Comparison of ENCODE assay signal across 13 mouse cellular contexts in genomic region chr17:75235781-75236180, GRCm38 (mm10).
DNase-seq lines count a peak whose midpoint lies in the region; ATAC-seq lines count a peak whose summit lies in the region.
"Had no signal": no experiment of that assay in that cellular context is flagged by ENCODE, and none has a peak within 500 bp of the region (broad histone marks: within the 10 kb centered on the region; RNA-seq: fewer than 3 reads in every experiment).

No protein-coding gene starts in this region.

- no peaks in the 10 kb centered on the region for H3K27me3 ChIP-seq in intestine, embryonic 14.5 days (replicated peaks; ENCODE audit: control insufficient read depth, insufficient read depth, low read length)
- H3K27me3 ChIP-seq in intestine, embryonic 16.5 days (replicated peaks; ENCODE audit: control insufficient read depth, insufficient read depth, low read length) = no peaks in the 10 kb centered on the region
- H3K27me3 ChIP-seq: forebrain, embryonic 15.5 days; neural tube, embryonic 13.5 days had no signal

- no peaks in the 10 kb centered on the region for H3K4me1 ChIP-seq in intestine, embryonic 14.5 days (replicated peaks; ENCODE audit: control insufficient read depth, insufficient read depth, low read length)
- H3K4me1 ChIP-seq in intestine, embryonic 16.5 days (ENCODE audit: control insufficient read depth, insufficient read depth, low read length) = no peaks in the 10 kb centered on the region
- H3K4me1 ChIP-seq: forebrain, embryonic 15.5 days; midbrain, embryonic 10.5 days; neural tube, embryonic 13.5 days had no signal

- intact Hi-C loops in left cerebral cortex, postnatal 14 days (cut with DNase I) = no loop called here

- H3K27ac ChIP-seq in intestine, embryonic 14.5 days (ENCODE audit: low read depth) = no peak overlapping the region
- H3K27ac ChIP-seq in intestine, embryonic 16.5 days (ENCODE audit: low read length) = no peak overlapping the region
- H3K27ac ChIP-seq: forebrain, embryonic 15.5 days; midbrain, embryonic 10.5 days; neural tube, embryonic 13.5 days had no signal

- H3K9me3 ChIP-seq in intestine, embryonic 14.5 days (ENCODE audit: control insufficient read depth, low read length) = no peaks in the 10 kb centered on the region
- no peaks in the 10 kb centered on the region for H3K9me3 ChIP-seq in intestine, embryonic 16.5 days (ENCODE audit: control insufficient read depth, low read length)
- H3K9me3 ChIP-seq: forebrain, embryonic 15.5 days; midbrain, embryonic 10.5 days; neural tube, embryonic 13.5 days had no signal

- no peaks in the 10 kb centered on the region for H3K36me3 ChIP-seq in intestine, embryonic 14.5 days (ENCODE audit: control insufficient read depth, insufficient read depth, low read length)
- no peaks in the 10 kb centered on the region for H3K36me3 ChIP-seq in intestine, embryonic 16.5 days (ENCODE audit: control insufficient read depth, insufficient read depth, low read length)
- H3K36me3 ChIP-seq: forebrain, embryonic 15.5 days; midbrain, embryonic 10.5 days; neural tube, embryonic 13.5 days had no signal

- no peak overlapping the region for H3K4me3 ChIP-seq in intestine, embryonic 14.5 days (ENCODE audit: low read depth, low read length)
- H3K4me3 ChIP-seq in intestine, embryonic 16.5 days (ENCODE audit: low read length) = no peak overlapping the region
- H3K4me3 ChIP-seq: forebrain, embryonic 15.5 days; midbrain, embryonic 10.5 days; neural tube, embryonic 13.5 days had no signal

- DNase-seq in intestine, embryonic 14.5 days (ENCODE audit: low spot score) = peak; percentile 55
- peak; percentile 40 for DNase-seq in NIH3T3 (ENCODE audit: low read depth)
- DNase-seq in brain, adult 2 months (ENCODE audit: low read depth, low spot score) = peak; percentile 72
- peak; percentile 15 to 27 for DNase-seq in left cerebral cortex, postnatal 14 days (ENCODE audit: low spot score in 2 of 2)
- no peak for DNase-seq in spleen, postnatal 4 days (ENCODE audit: low spot score in 2 of 2)
- DNase-seq: kidney, postnatal 36 days; thymus, postnatal 36 days had no signal

- 60% methylated on average over 3 of the region's 3 CpGs for WGBS in intestine, embryonic 14.5 days
- WGBS in intestine, embryonic 16.5 days = 55% methylated on average over 3 of the region's 3 CpGs

- ATAC-seq in intestine, embryonic 14.5 days (replicated peaks; ENCODE audit: low FRiP score, low TSS enrichment, low read depth) = 0 out of 2 replicates have a peak, but pooled peaks have one; percentile 8
- ATAC-seq in intestine, embryonic 16.5 days = no peak
- ATAC-seq in megakaryocyte, adult 5-6 weeks (ENCODE audit: poor library complexity, severe bottlenecking) = no peak
- ATAC-seq in cerebellum, adult (ENCODE audit: insufficient number of reproducible peaks, low FRiP score, low TSS enrichment) = no peak
- ATAC-seq: forebrain, embryonic 15.5 days had no signal

- no peak overlapping the region for H3K4me2 ChIP-seq in intestine, embryonic 14.5 days (ENCODE audit: low read length)
- H3K4me2 ChIP-seq in intestine, embryonic 16.5 days (ENCODE audit: low read depth, low read length) = no peak overlapping the region
- H3K4me2 ChIP-seq: forebrain, embryonic 15.5 days; neural tube, embryonic 13.5 days had no signal

- no peak overlapping the region for H3K9ac ChIP-seq in intestine, embryonic 14.5 days (ENCODE audit: low read length)
- no peak overlapping the region for H3K9ac ChIP-seq in intestine, embryonic 16.5 days (ENCODE audit: low read depth, low read length)
- H3K9ac ChIP-seq: forebrain, embryonic 15.5 days; neural tube, embryonic 13.5 days had no signal

Comparison
In these comparisons a context has a peak if more than half of its experiments do, and no peak if none do; other contexts are left out.
1. DNase-seq: peak in intestine, embryonic 14.5 days (single experiment), NIH3T3 (single experiment), brain, adult 2 months (single experiment) and left cerebral cortex, postnatal 14 days (2 of 2); none in spleen, postnatal 4 days (0 of 2).